Mouse (Mus musculus): ENCODE results near the gene Edaradd. TPM values are rescaled to one million over a fixed set of nuclear protein-coding genes. Genes with fewer than 3 reads are reported as not detected.
A peak's percentile ranks its signal among the peaks of the same experiment; 100 is the strongest.

Edaradd gene
- polyA plus RNA-seq, 1 experiment from 2014 or later, result 0.82 TPM

GRCm38 (mm10) chr13:12559044-12559443 lies 38.8 kb upstream of the Edaradd start:
- Histone ChIP-seq H3K9me3 (ENCODE audit: control insufficient read depth, low read length) (no peaks in the 10 kb centered on the region), H3K27me3 (ENCODE audit: control insufficient read depth, insufficient read depth, low read length) (no peaks in the 10 kb centered on the region), H3K9ac (ENCODE audit: low read depth, low read length) (no peak overlapping the region), H3K4me1 (replicated peaks; ENCODE audit: control insufficient read depth, insufficient read depth, low read length) (no peaks in the 10 kb centered on the region), H3K36me3 (ENCODE audit: control insufficient read depth, insufficient read depth, low read length) (no peaks in the 10 kb centered on the region), H3K4me2 (replicated peaks; ENCODE audit: low read depth, low read length) (no peak overlapping the region), H3K27ac (ENCODE audit: low read depth, low read length) (no peak overlapping the region), H3K4me3 (ENCODE audit: low read depth, low read length) (no peak overlapping the region)
- DNase-seq (ENCODE audit: low spot score), result no peak
- WGBS, result 45% methylated on average over 3 of the region's 3 CpGs
- ATAC-seq (ENCODE audit: low FRiP score), result no peak

DNA sequence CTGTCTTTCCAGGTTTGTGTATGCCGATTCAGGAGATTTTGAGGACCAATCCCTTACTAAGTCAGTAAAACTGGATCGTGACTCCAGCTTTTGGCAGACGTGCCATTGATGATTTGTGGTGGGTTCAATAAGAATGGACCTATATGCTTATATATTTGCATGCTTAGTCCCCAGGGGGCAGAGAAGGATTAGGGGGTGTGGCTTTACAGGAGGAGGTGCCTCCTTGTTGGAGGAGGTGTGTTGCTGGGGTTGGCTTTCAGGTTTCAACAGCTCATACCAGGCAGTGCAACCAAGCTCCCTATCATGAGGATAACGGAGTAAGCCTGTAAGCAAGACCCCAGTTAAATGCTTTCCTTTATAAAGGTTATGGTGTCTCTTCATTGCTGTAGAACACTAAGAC lies 34.0 kb upstream of the Edaradd start:
- no peaks in the 10 kb centered on the region for H3K4me1 ChIP-seq (replicated peaks; ENCODE audit: control insufficient read depth, insufficient read depth, low read length)
- DNase-seq (ENCODE audit: low spot score), result no peak
- no peak overlapping the region for H3K4me3 ChIP-seq (ENCODE audit: low read depth, low read length)
- no peaks in the 10 kb centered on the region for H3K9me3 ChIP-seq (ENCODE audit: control insufficient read depth, low read length)
- WGBS, result 67% methylated on average over 4 of the region's 4 CpGs
- H3K9ac ChIP-seq (ENCODE audit: low read depth, low read length), result no peak overlapping the region
- H3K36me3 ChIP-seq (ENCODE audit: control insufficient read depth, insufficient read depth, low read length), result no peaks in the 10 kb centered on the region
- no peak overlapping the region for H3K4me2 ChIP-seq (replicated peaks; ENCODE audit: low read depth, low read length)
- ATAC-seq (ENCODE audit: low FRiP score), result no peak
- no peaks in the 10 kb centered on the region for H3K27me3 ChIP-seq (ENCODE audit: control insufficient read depth, insufficient read depth, low read length)
- H3K27ac ChIP-seq (ENCODE audit: low read depth, low read length), result no peak overlapping the region

- ATAC-seq (ENCODE audit: low FRiP score), result no peak
- H3K4me1 ChIP-seq (replicated peaks; ENCODE audit: control insufficient read depth, insufficient read depth, low read length), result no peaks in the 10 kb centered on the region
- no peaks in the 10 kb centered on the region for H3K36me3 ChIP-seq (ENCODE audit: control insufficient read depth, insufficient read depth, low read length)
- DNase-seq (ENCODE audit: low spot score), result no peak
- no peak overlapping the region for H3K4me3 ChIP-seq (ENCODE audit: low read depth, low read length)
- no peak overlapping the region for H3K4me2 ChIP-seq (replicated peaks; ENCODE audit: low read depth, low read length)
- H3K9ac ChIP-seq (ENCODE audit: low read depth, low read length), result no peak overlapping the region
- H3K27me3 ChIP-seq (ENCODE audit: control insufficient read depth, insufficient read depth, low read length), result no peaks in the 10 kb centered on the region
- no peaks in the 10 kb centered on the region for H3K9me3 ChIP-seq (ENCODE audit: control insufficient read depth, low read length)
- 91% methylated on average over 8 of the region's 8 CpGs for WGBS
- H3K27ac ChIP-seq (ENCODE audit: low read depth, low read length), result no peak overlapping the region
These were observed 23.8 kb upstream of the Edaradd start for GRCm38 (mm10) chr13:12543880-12544568.

DNA sequence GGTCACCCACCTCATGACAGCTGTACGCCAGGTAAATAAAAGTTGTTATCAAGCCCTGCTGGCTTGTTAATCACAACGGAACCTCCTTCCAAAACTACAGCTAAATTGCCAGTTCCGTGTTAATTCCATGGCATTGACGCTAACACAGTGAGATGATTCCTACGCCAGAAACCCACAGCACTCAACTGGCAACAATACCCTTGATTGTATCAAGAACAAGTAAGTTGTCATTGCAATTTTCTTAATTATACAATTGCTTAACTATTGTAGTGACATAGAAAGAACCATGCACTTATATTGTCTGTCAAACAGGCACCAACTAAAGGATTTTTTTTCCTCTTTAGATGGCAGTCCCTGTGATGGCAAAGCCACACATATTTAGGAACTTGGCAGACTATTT lies 23.0 kb upstream of the Edaradd start:
- H3K4me1 ChIP-seq (replicated peaks; ENCODE audit: control insufficient read depth, insufficient read depth, low read length), result no peaks in the 10 kb centered on the region
- H3K9ac ChIP-seq (ENCODE audit: low read depth, low read length), result no peak overlapping the region
- no peak overlapping the region for H3K4me2 ChIP-seq (replicated peaks; ENCODE audit: low read depth, low read length)
- no peak overlapping the region for H3K27ac ChIP-seq (ENCODE audit: low read depth, low read length)
- H3K9me3 ChIP-seq (ENCODE audit: control insufficient read depth, low read length), result no peaks in the 10 kb centered on the region
- no peaks in the 10 kb centered on the region for H3K36me3 ChIP-seq (ENCODE audit: control insufficient read depth, insufficient read depth, low read length)
- H3K4me3 ChIP-seq (ENCODE audit: low read depth, low read length), result no peak overlapping the region
- ATAC-seq (ENCODE audit: low FRiP score), result no peak
- H3K27me3 ChIP-seq (ENCODE audit: control insufficient read depth, insufficient read depth, low read length), result no peaks in the 10 kb centered on the region
- 92% methylated on average over 5 of the region's 5 CpGs for WGBS
- no peak for DNase-seq (ENCODE audit: low spot score)

DNA sequence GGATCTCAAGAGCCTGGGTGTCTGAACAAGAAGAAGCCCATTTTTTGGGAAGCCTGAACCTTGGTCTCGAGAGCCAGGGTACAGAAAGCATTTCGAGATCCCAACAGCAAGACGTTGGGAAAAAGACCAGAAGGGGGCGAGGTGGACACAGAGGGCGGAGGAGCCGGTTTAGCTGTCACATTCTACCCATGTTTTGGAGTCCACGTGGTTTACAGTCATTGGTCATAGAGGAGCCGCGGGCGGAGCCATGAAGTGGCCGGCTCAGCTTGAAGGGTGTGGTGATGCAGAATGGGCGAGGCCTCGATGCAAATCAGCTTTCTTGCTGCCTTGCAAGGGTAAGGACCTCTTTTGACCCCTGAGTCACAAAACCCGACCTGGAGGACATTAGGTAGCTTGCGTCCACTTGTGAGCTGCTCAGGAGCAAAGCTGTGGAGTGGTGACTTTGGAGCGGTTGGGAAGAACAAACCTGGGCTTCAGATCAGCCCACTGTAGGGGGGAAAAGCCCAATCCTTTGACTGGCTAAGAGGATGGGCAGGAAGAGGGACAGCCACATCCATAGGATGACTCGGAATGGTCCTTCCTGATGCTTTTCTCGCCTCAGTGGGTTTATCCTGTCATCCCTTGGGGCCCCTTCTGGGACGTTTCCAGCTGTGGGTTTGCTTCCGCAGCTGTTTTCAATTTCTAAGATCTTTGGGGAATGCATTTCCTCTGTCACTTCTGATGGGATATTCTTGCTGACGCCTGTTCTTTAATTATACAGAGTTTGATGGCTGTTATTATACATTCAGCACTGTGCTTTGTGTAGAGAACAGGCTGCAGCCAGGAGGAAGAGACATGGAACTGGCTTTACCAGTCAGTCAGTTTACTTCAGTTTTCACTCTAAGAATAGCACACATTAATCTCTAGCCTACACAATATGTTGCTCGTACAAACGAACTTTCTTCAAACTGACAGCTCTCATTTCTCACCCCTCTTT lies 22.1 kb upstream of the Edaradd start:
- ATAC-seq (ENCODE audit: low FRiP score), result peak; percentile 82
- Histone ChIP-seq H3K4me3 (ENCODE audit: low read depth, low read length) (no peak overlapping the region), H3K9me3 (ENCODE audit: control insufficient read depth, low read length) (no peaks in the 10 kb centered on the region)

DNA sequence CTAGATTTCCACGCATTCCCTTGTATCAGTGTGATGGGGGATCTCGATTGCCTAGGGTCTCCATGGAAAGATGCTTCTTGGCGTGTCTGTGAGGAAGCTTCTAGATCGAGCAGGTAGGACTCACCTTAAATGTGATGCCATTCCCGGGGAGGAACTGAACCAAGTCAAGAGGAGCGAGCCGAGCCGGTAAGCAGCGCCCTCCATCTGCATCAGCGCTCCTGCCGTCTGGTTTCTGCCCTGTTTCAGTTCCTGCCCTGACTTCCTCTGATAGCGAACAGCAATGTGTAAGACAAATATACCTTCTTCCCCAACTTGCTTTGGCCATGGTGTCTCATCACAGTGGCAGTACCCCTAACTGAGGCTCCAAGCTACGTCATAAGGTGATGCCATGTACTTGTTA lies 19.9 kb upstream of the Edaradd start:
- no peaks in the 10 kb centered on the region for H3K36me3 ChIP-seq (ENCODE audit: control insufficient read depth, insufficient read depth, low read length)
- DNase-seq (ENCODE audit: low spot score), result no peak
- H3K4me1 ChIP-seq (replicated peaks; ENCODE audit: control insufficient read depth, insufficient read depth, low read length), result no peaks in the 10 kb centered on the region
- H3K9ac ChIP-seq (ENCODE audit: low read depth, low read length), result no peak overlapping the region
- no peak overlapping the region for H3K4me3 ChIP-seq (ENCODE audit: low read depth, low read length)
- no peak for ATAC-seq (ENCODE audit: low FRiP score)
- H3K4me2 ChIP-seq (replicated peaks; ENCODE audit: low read depth, low read length), result no peak overlapping the region
- H3K27ac ChIP-seq (ENCODE audit: low read depth, low read length), result no peak overlapping the region
- no peaks in the 10 kb centered on the region for H3K9me3 ChIP-seq (ENCODE audit: control insufficient read depth, low read length)
- no peaks in the 10 kb centered on the region for H3K27me3 ChIP-seq (ENCODE audit: control insufficient read depth, insufficient read depth, low read length)
- WGBS, result 66% methylated on average over 13 of the region's 13 CpGs

More for the DNA sequence above, 22.1 kb upstream of the Edaradd start:
- Histone ChIP-seq H3K4me1 (replicated peaks; ENCODE audit: control insufficient read depth, insufficient read depth, low read length) (no peaks in the 10 kb centered on the region), H3K27ac (ENCODE audit: low read depth, low read length) (no peak overlapping the region), H3K27me3 (ENCODE audit: control insufficient read depth, insufficient read depth, low read length) (no peaks in the 10 kb centered on the region), H3K4me2 (replicated peaks; ENCODE audit: low read depth, low read length) (no peak overlapping the region), H3K36me3 (ENCODE audit: control insufficient read depth, insufficient read depth, low read length) (no peaks in the 10 kb centered on the region), H3K9ac (ENCODE audit: low read depth, low read length) (no peak overlapping the region)
- 14% methylated on average over 23 of the region's 23 CpGs for WGBS
- DNase-seq (ENCODE audit: low spot score), result peak; percentile 52

- no peak for DNase-seq (ENCODE audit: low spot score)
These were observed 19.5 kb upstream of the Edaradd start for GRCm38 (mm10) chr13:12539716-12540115.

DNA sequence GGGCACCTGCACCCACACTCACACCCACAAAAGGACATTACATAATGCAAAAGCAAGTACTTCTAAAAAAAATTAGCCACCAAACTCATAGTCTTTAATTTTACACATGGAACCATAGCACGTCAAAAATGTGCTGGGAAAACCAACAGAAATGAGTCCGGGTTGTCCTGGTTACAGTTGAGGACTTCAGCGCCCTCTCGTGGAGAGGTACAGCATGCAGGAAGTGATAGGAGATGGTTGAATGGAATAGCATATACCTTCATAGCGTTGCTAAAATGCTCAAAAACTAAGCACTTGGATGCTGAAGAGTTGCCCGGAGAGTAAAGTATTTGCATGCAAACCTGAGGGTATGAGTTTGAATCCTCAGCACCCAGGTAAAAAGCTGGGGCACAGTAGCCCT lies 17.7 kb upstream of the Edaradd start:
- Histone ChIP-seq H3K4me2 (replicated peaks; ENCODE audit: low read depth, low read length) (no peak overlapping the region), H3K27me3 (ENCODE audit: control insufficient read depth, insufficient read depth, low read length) (no peaks in the 10 kb centered on the region), H3K27ac (ENCODE audit: low read depth, low read length) (no peak overlapping the region), H3K4me3 (ENCODE audit: low read depth, low read length) (no peak overlapping the region), H3K4me1 (replicated peaks; ENCODE audit: control insufficient read depth, insufficient read depth, low read length) (no peaks in the 10 kb centered on the region), H3K9me3 (ENCODE audit: control insufficient read depth, low read length) (no peaks in the 10 kb centered on the region), H3K9ac (ENCODE audit: low read depth, low read length) (no peak overlapping the region), H3K36me3 (ENCODE audit: control insufficient read depth, insufficient read depth, low read length) (no peaks in the 10 kb centered on the region)
- 73% methylated on average over 6 of the region's 6 CpGs for WGBS
- ATAC-seq (ENCODE audit: low FRiP score) (no peak), DNase-seq (ENCODE audit: low spot score) (no peak)

More at GRCm38 (mm10) chr13:12539716-12540115, 19.5 kb upstream of the Edaradd start:
- Histone ChIP-seq H3K9me3 (ENCODE audit: control insufficient read depth, low read length) (no peaks in the 10 kb centered on the region), H3K4me2 (replicated peaks; ENCODE audit: low read depth, low read length) (no peak overlapping the region), H3K4me1 (replicated peaks; ENCODE audit: control insufficient read depth, insufficient read depth, low read length) (no peaks in the 10 kb centered on the region), H3K4me3 (ENCODE audit: low read depth, low read length) (no peak overlapping the region), H3K36me3 (ENCODE audit: control insufficient read depth, insufficient read depth, low read length) (no peaks in the 10 kb centered on the region), H3K9ac (ENCODE audit: low read depth, low read length) (no peak overlapping the region), H3K27ac (ENCODE audit: low read depth, low read length) (no peak overlapping the region), H3K27me3 (ENCODE audit: control insufficient read depth, insufficient read depth, low read length) (no peaks in the 10 kb centered on the region)
- WGBS, result 38% methylated on average over 11 of the region's 11 CpGs
- ATAC-seq (ENCODE audit: low FRiP score), result no peak
